12 mouse cellular contexts compared by ENCODE assay signal in the genomic region with DNA sequence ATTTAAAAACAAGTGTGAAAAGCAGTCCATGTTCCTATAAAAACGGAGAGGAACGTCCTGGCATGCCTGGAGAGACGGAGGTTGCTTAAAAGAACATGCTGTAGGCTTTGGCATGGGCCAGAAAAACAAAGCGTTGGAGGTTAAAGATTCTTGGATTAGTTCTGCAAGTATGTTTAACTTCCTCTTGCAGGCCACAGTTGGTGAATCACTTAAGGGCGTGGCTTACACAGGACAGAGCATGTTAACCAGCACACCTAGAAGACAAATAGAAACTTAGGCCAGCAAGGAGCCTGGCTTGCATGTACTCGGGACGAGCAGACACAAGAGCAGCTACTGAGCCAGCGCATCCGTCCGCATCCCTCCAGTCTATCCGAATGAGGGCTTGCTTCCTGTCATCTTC. TPM values are rescaled to one million over a fixed set of nuclear protein-coding genes. Genes with fewer than 3 reads are reported as not detected.
A peak's percentile ranks its signal among the peaks of the same experiment; 100 is the strongest.
DNase-seq lines count a peak whose midpoint lies in the region; ATAC-seq and TF ChIP-seq lines count a peak whose summit lies in the region.
"Had no signal": no experiment of that assay in that cellular context is flagged by ENCODE, and none has a peak within 500 bp of the region (broad histone marks: within the 10 kb centered on the region; RNA-seq: fewer than 3 reads in every experiment).

No protein-coding gene starts in this region.

- no peak overlapping the region for H3K27ac ChIP-seq in intestine, postnatal 0 days (ENCODE audit: low read depth, low read length)
- H3K27ac ChIP-seq: hindbrain, embryonic 10.5 days; kidney, postnatal 0 days; liver, embryonic 14.5 days; neural tube, embryonic 13.5 days had no signal

- no peaks in the 10 kb centered on the region for H3K9me3 ChIP-seq in intestine, postnatal 0 days (ENCODE audit: control insufficient read depth)
- H3K9me3 ChIP-seq: hindbrain, embryonic 10.5 days; neural tube, embryonic 13.5 days had no signal

- in situ Hi-C loops in Patski (cut with MboI; ENCODE audit: low pct_unique_long_range_greater_than_20kb), result no loop called here

- peak; percentile 21 for DNase-seq in lung, postnatal 25 days (ENCODE audit: low spot score)
- no peak for DNase-seq in lung, postnatal 14 days
- no peak for DNase-seq in Patski (ENCODE audit: low read depth, low spot score)
- peak; percentile 43 for DNase-seq in yolk sac, embryonic 10.5 days (ENCODE audit: low spot score)
- DNase-seq in cerebellum, postnatal 4 days (ENCODE audit: low spot score in 2 of 2), result no peak
- DNase-seq in left cerebral cortex, postnatal 14 days (ENCODE audit: low spot score in 2 of 2), result no peak

- TF ChIP-seq CTCF in Patski (IDR thresholded peaks at IDR 0.05), result no peak
- TF ChIP-seq CTCF in intestine, postnatal 0 days (IDR thresholded peaks at IDR 0.05; ENCODE audit: low read depth), result no peak

- intact Hi-C loops in left cerebral cortex, postnatal 14 days (cut with DNase I), result no loop called here

- POLR2A ChIA-PET in Patski (lab: Charles Lee), result interaction anchor here (0.7 to 1.6 kb wide), 2 partner anchors 95 to 613 kb away, joined by 3 read pairs; no protein-coding TSS in a partner anchor

- H3K9ac ChIP-seq in intestine, postnatal 0 days (ENCODE audit: low read depth, low read length), result no peak overlapping the region
- H3K9ac ChIP-seq: liver, embryonic 14.5 days; neural tube, embryonic 13.5 days had no signal

- CTCF ChIA-PET in Patski (lab: Charles Lee), result interaction anchor here (1.1 kb wide), 1 partner anchor 58 kb away, joined by 3 read pairs; no protein-coding TSS in a partner anchor

- 60% methylated on average over 11 of the region's 11 CpGs for WGBS in intestine, postnatal 0 days

- H3K4me2 ChIP-seq in intestine, postnatal 0 days (replicated peaks; ENCODE audit: low read depth), result no peak overlapping the region
- H3K4me2 ChIP-seq: midbrain, embryonic 11.5 days; neural tube, embryonic 13.5 days had no signal

- H3K4me3 ChIP-seq in intestine, postnatal 0 days (ENCODE audit: low read depth, low read length), result no peak overlapping the region
- H3K4me3 ChIP-seq: hindbrain, embryonic 10.5 days; neural tube, embryonic 13.5 days had no signal

- no peaks in the 10 kb centered on the region for H3K4me1 ChIP-seq in intestine, postnatal 0 days (replicated peaks; ENCODE audit: control insufficient read depth, insufficient read depth, low read length)
- H3K4me1 ChIP-seq: hindbrain, embryonic 10.5 days; neural tube, embryonic 13.5 days had no signal

- no peaks in the 10 kb centered on the region for H3K27me3 ChIP-seq in Patski
- no peaks in the 10 kb centered on the region for H3K27me3 ChIP-seq in intestine, postnatal 0 days (replicated peaks; ENCODE audit: control insufficient read depth, insufficient read depth, low read length)
- H3K27me3 ChIP-seq: neural tube, embryonic 13.5 days had no signal

- peaks cover 3% of the 10 kb centered on the region for H3K36me3 ChIP-seq in intestine, postnatal 0 days (ENCODE audit: control insufficient read depth, insufficient read depth)

- ATAC-seq in Patski, result peak; percentile 65
- peak; percentile 82 for ATAC-seq in intestine, postnatal 0 days

RNA-seq across cellular contexts. Expression of gene Dhx15, which starts 52.2 kb away (rescaled TPM):
- 161 TPM for polyA plus RNA-seq in Patski (2021)
- 48.0 and 48.4 TPM in 2 replicates for polyA plus RNA-seq in intestine, postnatal 0 days (2015; fragmentation: Nextera tagmentation; extraction: Ambion mirVana)
- total RNA-seq in left cerebral cortex, postnatal 14 days (2021), result 10 to 100 TPM; 82.5 to 82.7 TPM

Comparison
In these comparisons a context has a peak if more than half of its experiments do, and no peak if none do; other contexts are left out.
1. DNase-seq: peak in lung, postnatal 25 days (single experiment) and yolk sac, embryonic 10.5 days (single experiment); none in lung, postnatal 14 days (single experiment), Patski (single experiment), cerebellum, postnatal 4 days (0 of 2) and left cerebral cortex, postnatal 14 days (0 of 2).